Mouse (Mus musculus) embryonic fibroblast, embryonic 13.5 days (primary cell): Measurements from ENCODE around the gene Pdcd7.

Source experiments
- CTCF ChIP-seq: IDR thresholded peaks from 2 replicates; pipeline ENCODE4 v1.5.1; 2011; ENCODE audit warnings: mild to moderate bottlenecking, control low read depth, low read length, moderate library complexity, borderline replicate concordance; ENCODE audit not compliant: insufficient read depth
- POLR2A ChIP-seq: IDR thresholded peaks from 2 replicates; pipeline ENCODE4 v1.6.1; 2011; ENCODE audit warnings: low read depth, mild to moderate bottlenecking, control low read depth, low read length, moderate library complexity

DNA sequence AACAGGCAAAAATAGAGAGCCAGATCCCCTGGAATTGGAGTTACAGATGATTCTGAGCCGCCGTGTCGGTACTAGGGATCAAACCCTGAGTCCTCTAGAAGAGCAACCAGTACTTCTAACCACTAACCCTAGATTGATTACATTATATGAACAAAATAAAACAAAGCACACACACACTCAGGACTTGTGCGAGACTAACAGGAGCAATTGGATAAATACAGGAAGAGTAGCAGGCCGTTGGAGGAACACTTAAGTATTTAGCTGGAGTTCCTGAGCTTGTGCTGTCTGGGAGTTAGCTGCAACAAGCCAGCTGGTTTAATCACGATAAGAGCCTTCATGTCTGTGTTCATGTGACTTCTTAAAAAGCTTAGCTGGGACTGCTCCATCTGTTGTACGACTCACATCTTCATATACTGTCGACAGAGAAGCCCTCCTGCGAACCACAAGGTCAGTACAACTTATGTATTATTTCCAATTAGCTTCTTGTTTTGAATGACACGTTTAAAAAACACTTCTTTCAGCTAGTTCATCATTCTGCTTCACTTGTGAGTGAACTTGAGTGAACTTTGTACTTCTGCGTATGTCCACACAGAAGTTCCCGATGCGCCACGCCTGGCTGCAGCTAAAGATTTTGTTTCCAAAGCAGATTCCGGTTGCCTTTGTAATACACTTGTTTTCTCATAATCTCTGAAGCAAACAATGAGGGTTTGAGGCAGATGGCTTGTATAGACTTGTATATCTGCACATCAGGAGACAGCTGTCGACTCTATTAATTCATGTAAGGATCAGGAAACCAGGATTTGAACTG is 14.9 kb downstream of the Pdcd7 start, which contains the start of gene Ubap1l:
- no peak for TF ChIP-seq CTCF
- no peak for TF ChIP-seq POLR2A
